Mouse (Mus musculus): ENCODE data around the gene Nr1d1.
A peak's percentile ranks its signal among the peaks of the same experiment; 100 is the strongest.

Nr1d1 gene

GRCm38 (mm10) chr11:98774582-98775347, at the start of gene Nr1d1:
Nr1d1 (minus strand) TSS chr11:98775333.
- no peak for DNase-seq

GRCm38 (mm10) chr11:98820968-98821367, 45.8 kb upstream of the Nr1d1 start:
- no peak for DNase-seq

GRCm38 (mm10) chr11:98816706-98817239, 41.6 kb upstream of the Nr1d1 start:
- DNase-seq, result no peak

GRCm38 (mm10) chr11:98810686-98811085, 35.6 kb upstream of the Nr1d1 start:
- no peak for DNase-seq

- peak; percentile 98 for DNase-seq
Observed at GRCm38 (mm10) chr11:98809457-98810290, 34.5 kb upstream of the Nr1d1 start.

- no peak for DNase-seq
Observed at GRCm38 (mm10) chr11:98808417-98808816, 33.3 kb upstream of the Nr1d1 start.

GRCm38 (mm10) chr11:98804605-98805004, 29.5 kb upstream of the Nr1d1 start, which contains the start of gene Casc3:
Casc3 (plus strand) TSS chr11:98804905.
- no peak for DNase-seq

- no peak for DNase-seq
Observed at GRCm38 (mm10) chr11:98797909-98798308, 22.8 kb upstream of the Nr1d1 start.

GRCm38 (mm10) chr11:98797306-98797705, 22.2 kb upstream of the Nr1d1 start:
- DNase-seq, result no peak

- DNase-seq, result peak; percentile 46 to 55
Observed at GRCm38 (mm10) chr11:98796515-98797216, 21.5 kb upstream of the Nr1d1 start.

- DNase-seq, result peak; percentile 52 to 65
Observed at GRCm38 (mm10) chr11:98795714-98796514, 20.8 kb upstream of the Nr1d1 start.

GRCm38 (mm10) chr11:98795015-98795713, 20.0 kb upstream of the Nr1d1 start, which contains the start of gene Msl1:
Msl1 (plus strand) TSS chr11:98795516.
- DNase-seq, result peak; percentile 85

- DNase-seq, result no peak
Observed at GRCm38 (mm10) chr11:98794469-98795014, 19.4 kb upstream of the Nr1d1 start.

GRCm38 (mm10) chr11:98792081-98792480, 16.9 kb upstream of the Nr1d1 start:
- DNase-seq, result no peak

- no peak for DNase-seq
Observed at GRCm38 (mm10) chr11:98791448-98791847, 16.3 kb upstream of the Nr1d1 start.

- no peak for DNase-seq
Observed at GRCm38 (mm10) chr11:98790631-98791205, 15.6 kb upstream of the Nr1d1 start.

- no peak for DNase-seq
Observed at GRCm38 (mm10) chr11:98789824-98790223, 14.7 kb upstream of the Nr1d1 start.

GRCm38 (mm10) chr11:98789219-98789807, 14.2 kb upstream of the Nr1d1 start:
- DNase-seq, result no peak

- DNase-seq, result peak; percentile 80 to 83
Observed at GRCm38 (mm10) chr11:98788550-98789218, 13.6 kb upstream of the Nr1d1 start.

- no peak for DNase-seq
Observed at GRCm38 (mm10) chr11:98788139-98788538, 13.0 kb upstream of the Nr1d1 start.
